Mouse (Mus musculus) hindbrain, postnatal 0 days (tissue): ENCODE measurements at regions not wholly inside any gene's neighbourhood (a gene's known extent, or its start where the extent isn't known, plus 50 kb on each side); places are given as distances from the start of the nearest gene placed in this dataset.
A peak's percentile ranks its signal among the peaks of the same experiment; 100 is the strongest.

ENCODE experiments used
- ATAC-seq: fragments of 200-750 bp; cut with Nextera tagmentation; 2 replicates; pipeline ENCODE4 v1.8.0; 2017; ENCODE audit warnings: mild to moderate bottlenecking, moderate TSS enrichment, moderate library complexity
- DNase-seq: peaks from one replicate; pipeline ENCODE4 v3.0.0-alpha.2; 2015; ENCODE audit warnings: low spot score
- H3K27ac ChIP-seq: fragments of 300-500 bp; sonication (generic); 2 replicates; pipeline ENCODE4 v1.5.1; 2014; ENCODE audit warnings: mild to moderate bottlenecking
- H3K27me3 ChIP-seq: fragments of 300-500 bp; sonication (generic); 2 replicates; pipeline ENCODE4 v1.6.1; 2014; ENCODE audit warnings: low read length, mixed read lengths; ENCODE audit not compliant: insufficient read depth
- H3K36me3 ChIP-seq: fragments of 300-500 bp; sonication (generic); 2 replicates; pipeline ENCODE4 v1.6.1; 2014; ENCODE audit warnings: low read length, mixed read lengths; ENCODE audit not compliant: insufficient read depth
- H3K4me1 ChIP-seq: fragments of 300-500 bp; sonication (generic); 2 replicates; pipeline ENCODE4 v1.6.1; 2014; ENCODE audit warnings: antibody characterized with exemption, low read length, mixed read lengths; ENCODE audit not compliant: insufficient read depth
- H3K4me2 ChIP-seq: fragments of 300-500 bp; sonication (generic); 2 replicates; pipeline ENCODE4 v1.6.1; 2014; ENCODE audit warnings: low read depth, mild to moderate bottlenecking, low read length, moderate library complexity, mixed read lengths
- H3K4me3 ChIP-seq: fragments of 300-500 bp; sonication (generic); 2 replicates; pipeline ENCODE4 v1.5.1; 2014; ENCODE audit warnings: low read length
- H3K9ac ChIP-seq: fragments of 300-500 bp; sonication (generic); replicated peaks from 2 replicates; pipeline ENCODE4 v1.6.1; 2014; ENCODE audit warnings: mild to moderate bottlenecking, low read length, moderate library complexity, mixed read lengths
- H3K9me3 ChIP-seq: fragments of 300-500 bp; sonication (generic); 2 replicates; pipeline ENCODE4 v1.6.1; 2016; ENCODE audit warnings: low read length, mixed read lengths
- CTCF ChIP-seq: IDR thresholded peaks from 2 replicates; pipeline ENCODE4 v1.5.1; 2016; ENCODE audit warnings: antibody characterized with exemption, control low read depth, low read depth
- WGBS: fragments of 180-500 bp; shearing (Covaris S2); extraction: QIAGEN DNeasy Blood & Tissue Kit; methylation state at CpG from one replicate; pipeline ENCODE4 v1.1.7; 2014; 5-methylcytosine and 5-hydroxymethylcytosine counted together

- Histone ChIP-seq H3K36me3 (no peaks in the 10 kb centered on the region), H3K4me3 (no peak overlapping the region), H3K4me1 (no peaks in the 10 kb centered on the region; the same call in 1 of the 2 replicates), H3K27ac (no peak overlapping the region), H3K27me3 (no peaks in the 10 kb centered on the region), H3K4me2 (no peak overlapping the region), H3K9ac (no peak overlapping the region), H3K9me3 (no peaks in the 10 kb centered on the region)
- WGBS = 63% methylated on average over 5 of the region's 5 CpGs
- TF ChIP-seq CTCF = no peak
- no peak for DNase-seq
- no peak for ATAC-seq
Observed at GRCm38 (mm10) chr1:73845115-73845514, 279.1 kb downstream of the Tns1 start.

GRCm38 (mm10) chr1:73844574-73844973 lies 279.7 kb downstream of the Tns1 start:
- H3K4me2 ChIP-seq = no peak overlapping the region
- H3K4me3 ChIP-seq = no peak overlapping the region
- no peak overlapping the region for H3K9ac ChIP-seq
- ATAC-seq (no peak), DNase-seq (no peak)
- WGBS = 72% methylated on average over 3 of the region's 3 CpGs
- H3K27me3 ChIP-seq = no peaks in the 10 kb centered on the region
- H3K27ac ChIP-seq = no peak overlapping the region
- no peaks in the 10 kb centered on the region for H3K4me1 ChIP-seq
- no peak for TF ChIP-seq CTCF
- H3K36me3 ChIP-seq = no peaks in the 10 kb centered on the region
- H3K9me3 ChIP-seq = no peaks in the 10 kb centered on the region

GRCm38 (mm10) chr1:73839351-73839750 lies 284.9 kb downstream of the Tns1 start:
- WGBS = 70% methylated on average over 2 of the region's 2 CpGs
- H3K27ac ChIP-seq = no peak overlapping the region
- no peaks in the 10 kb centered on the region for H3K27me3 ChIP-seq
- H3K4me3 ChIP-seq = no peak overlapping the region
- no peaks in the 10 kb centered on the region for H3K9me3 ChIP-seq
- no peaks in the 10 kb centered on the region for H3K36me3 ChIP-seq
- no peak overlapping the region for H3K9ac ChIP-seq
- H3K4me2 ChIP-seq = no peak overlapping the region
- DNase-seq = no peak
- TF ChIP-seq CTCF = no peak
- H3K4me1 ChIP-seq = no peaks in the 10 kb centered on the region
- no peak for ATAC-seq

GRCm38 (mm10) chr1:73836680-73837079 lies 287.6 kb downstream of the Tns1 start:
- Histone ChIP-seq H3K36me3 (no peaks in the 10 kb centered on the region), H3K4me2 (no peak overlapping the region), H3K9ac (no peak overlapping the region), H3K27me3 (no peaks in the 10 kb centered on the region), H3K4me3 (no peak overlapping the region), H3K27ac (no peak overlapping the region), H3K9me3 (no peaks in the 10 kb centered on the region), H3K4me1 (no peaks in the 10 kb centered on the region)
- ATAC-seq (no peak), DNase-seq (no peak)
- no peak for TF ChIP-seq CTCF

- H3K27me3 ChIP-seq = no peaks in the 10 kb centered on the region
- no peak overlapping the region for H3K4me3 ChIP-seq
- no peaks in the 10 kb centered on the region for H3K9me3 ChIP-seq
- DNase-seq (no peak), ATAC-seq (no peak)
- no peaks in the 10 kb centered on the region; the same call in 1 of the 2 replicates for H3K4me1 ChIP-seq
- H3K9ac ChIP-seq = no peak overlapping the region
- no peak overlapping the region for H3K27ac ChIP-seq
- 95% methylated on average over 1 of the region's 1 CpGs for WGBS
- H3K36me3 ChIP-seq = no peaks in the 10 kb centered on the region
- H3K4me2 ChIP-seq = no peak overlapping the region
- TF ChIP-seq CTCF = no peak
Observed at GRCm38 (mm10) chr1:73834566-73834965, 289.7 kb downstream of the Tns1 start.

GRCm38 (mm10) chr1:73830486-73831132 lies 293.6 kb downstream of the Tns1 start:
- H3K9me3 ChIP-seq = no peaks in the 10 kb centered on the region
- H3K4me3 ChIP-seq = no peak overlapping the region
- no peaks in the 10 kb centered on the region for H3K36me3 ChIP-seq
- DNase-seq = peak; percentile 34
- H3K9ac ChIP-seq = no peak overlapping the region
- no peak overlapping the region for H3K4me2 ChIP-seq
- no peak overlapping the region for H3K27ac ChIP-seq
- no peak for ATAC-seq
- no peaks in the 10 kb centered on the region for H3K27me3 ChIP-seq
- no peak for TF ChIP-seq CTCF
- peaks cover 4% of the 10 kb centered on the region for H3K4me1 ChIP-seq
- WGBS = 44% methylated on average over 9 of the region's 9 CpGs

GRCm38 (mm10) chr1:73828996-73829395 lies 295.3 kb downstream of the Tns1 start:
- no peak overlapping the region for H3K4me3 ChIP-seq
- 20% methylated on average over 10 of the region's 10 CpGs for WGBS
- no peaks in the 10 kb centered on the region for H3K9me3 ChIP-seq
- 0 out of 2 replicates have a peak overlapping the region, but pooled peaks have one; percentile 21 for H3K9ac ChIP-seq
- H3K36me3 ChIP-seq = no peaks in the 10 kb centered on the region
- H3K4me1 ChIP-seq = peaks cover 4% of the 10 kb centered on the region
- TF ChIP-seq CTCF = no peak
- H3K27ac ChIP-seq = no peak overlapping the region
- peak; percentile 59 for ATAC-seq
- peak overlapping the region; percentile 28; the same call in 1 of the 2 replicates for H3K4me2 ChIP-seq
- DNase-seq = peak; percentile 65
- H3K27me3 ChIP-seq = no peaks in the 10 kb centered on the region
